Mouse (Mus musculus): ENCODE measurements around the gene Six6. TPM values are rescaled to one million over a fixed set of nuclear protein-coding genes. Genes with fewer than 3 reads are reported as not detected.

Six6 gene
- polyA plus RNA-seq, 1 experiment from 2014 or later: 1.6 TPM

- no peaks in the 10 kb centered on the region for H3K36me3 ChIP-seq (replicated peaks)
- no peaks in the 10 kb centered on the region for H3K9me3 ChIP-seq
- peaks cover 21% of the 10 kb centered on the region for H3K4me1 ChIP-seq
- 1% methylated on average over 24 of the region's 24 CpGs for WGBS
- peak overlapping the region; percentile 38 for H3K4me3 ChIP-seq (replicated peaks)
- H3K9ac ChIP-seq: no peak overlapping the region
- H3K27ac ChIP-seq: no peak overlapping the region
- H3K27me3 ChIP-seq: peaks cover 94% of the 10 kb centered on the region
- 0 out of 2 replicates have a peak, but pooled peaks have one; percentile 12 for ATAC-seq (ENCODE audit: low FRiP score)
- H3K4me2 ChIP-seq: peak overlapping the region; percentile 61
Observed at GRCm38 (mm10) chr12:72944411-72945225, 4.9 kb downstream of the Six6 start.

DNA sequence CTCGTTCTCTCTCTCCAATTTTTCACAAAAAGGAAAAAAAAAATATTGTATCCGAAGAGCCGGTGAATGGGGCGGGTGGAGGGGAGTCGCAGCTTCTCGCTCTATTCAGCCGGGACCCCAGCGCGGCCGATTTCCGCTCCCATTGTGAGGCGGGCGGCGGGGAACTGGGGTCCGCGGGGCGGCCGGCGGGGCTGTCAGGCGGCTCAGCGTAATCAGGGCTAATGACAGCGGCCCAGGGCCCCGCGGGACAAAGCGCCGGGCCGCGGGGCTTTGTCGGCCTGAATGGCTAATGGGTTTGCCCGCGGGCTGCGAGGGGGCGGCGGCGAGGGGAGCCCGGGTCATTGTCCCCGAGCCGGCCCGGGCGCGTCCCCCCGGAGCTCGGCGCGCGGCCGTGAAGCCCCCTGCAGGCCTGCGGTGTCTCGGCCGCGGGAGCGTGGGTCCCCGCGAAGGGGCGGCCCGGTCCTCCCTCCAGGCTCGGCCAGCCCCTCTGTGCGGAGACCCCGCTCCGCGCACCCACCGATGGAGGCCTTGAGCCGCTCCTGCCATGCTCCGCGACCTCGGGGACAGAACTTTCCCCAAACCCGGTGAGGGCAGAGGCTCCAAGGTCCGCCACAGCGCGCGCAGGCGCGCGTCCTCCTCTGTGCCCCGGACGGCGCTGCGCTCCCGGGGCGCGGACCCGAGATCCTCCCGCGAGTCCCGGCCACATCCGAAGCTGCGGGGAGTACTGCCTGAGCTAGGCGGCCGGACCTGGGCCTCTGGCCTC is 5.8 kb downstream of the Six6 start:
- peak overlapping the region; percentile 8 for H3K9ac ChIP-seq
- H3K36me3 ChIP-seq (replicated peaks): no peaks in the 10 kb centered on the region
- no peak overlapping the region for H3K27ac ChIP-seq
- peaks cover 15% of the 10 kb centered on the region for H3K4me1 ChIP-seq
- peaks cover 94% of the 10 kb centered on the region for H3K27me3 ChIP-seq
- 0% methylated on average over 86 of the region's 89 CpGs for WGBS
- peak; percentile 80 for ATAC-seq (ENCODE audit: low FRiP score)
- peak overlapping the region; percentile 61 for H3K4me2 ChIP-seq
- no peaks in the 10 kb centered on the region for H3K9me3 ChIP-seq
- peak overlapping the region; percentile 38 for H3K4me3 ChIP-seq (replicated peaks)

DNA sequence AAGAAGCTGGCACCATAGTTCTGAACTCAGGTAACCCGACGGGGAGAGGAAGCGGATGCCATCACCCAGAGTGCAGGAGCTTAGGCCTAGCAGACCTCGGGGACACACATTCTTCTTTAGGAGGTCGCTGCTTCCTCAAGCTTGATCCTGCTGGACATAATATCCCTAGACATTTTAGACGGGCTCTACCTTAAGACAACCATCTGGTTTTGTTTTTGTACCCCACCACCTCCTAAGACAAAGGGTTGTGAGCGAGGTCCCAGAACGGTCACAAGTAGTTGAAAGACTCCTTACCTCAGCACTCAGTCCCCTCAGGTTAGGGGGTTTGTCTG is 6.3 kb downstream of the Six6 start:
- WGBS: under 1% methylated on average over 8 of the region's 8 CpGs

GRCm38 (mm10) chr12:72946805-72947204 is 7.1 kb downstream of the Six6 start:
- H3K27me3 ChIP-seq: peaks cover 89% of the 10 kb centered on the region
- H3K4me3 ChIP-seq (replicated peaks): no peak overlapping the region
- H3K4me1 ChIP-seq: peaks cover 15% of the 10 kb centered on the region
- no peak overlapping the region for H3K4me2 ChIP-seq
- no peak for ATAC-seq (ENCODE audit: low FRiP score)
- no peaks in the 10 kb centered on the region for H3K36me3 ChIP-seq (replicated peaks)
- H3K9ac ChIP-seq: no peak overlapping the region
- no peaks in the 10 kb centered on the region for H3K9me3 ChIP-seq
- H3K27ac ChIP-seq: no peak overlapping the region

More for the DNA sequence above, 6.3 kb downstream of the Six6 start:
- H3K9me3 ChIP-seq: no peaks in the 10 kb centered on the region
- H3K4me3 ChIP-seq (replicated peaks): peak overlapping the region; percentile 38
- peak overlapping the region; percentile 61 for H3K4me2 ChIP-seq
- no peak for ATAC-seq (ENCODE audit: low FRiP score)
- peaks cover 91% of the 10 kb centered on the region for H3K27me3 ChIP-seq
- no peaks in the 10 kb centered on the region for H3K36me3 ChIP-seq (replicated peaks)
- H3K4me1 ChIP-seq: peaks cover 15% of the 10 kb centered on the region
- peak overlapping the region; percentile 8; the same call in 1 of the 2 replicates for H3K9ac ChIP-seq
- no peak overlapping the region for H3K27ac ChIP-seq

DNA sequence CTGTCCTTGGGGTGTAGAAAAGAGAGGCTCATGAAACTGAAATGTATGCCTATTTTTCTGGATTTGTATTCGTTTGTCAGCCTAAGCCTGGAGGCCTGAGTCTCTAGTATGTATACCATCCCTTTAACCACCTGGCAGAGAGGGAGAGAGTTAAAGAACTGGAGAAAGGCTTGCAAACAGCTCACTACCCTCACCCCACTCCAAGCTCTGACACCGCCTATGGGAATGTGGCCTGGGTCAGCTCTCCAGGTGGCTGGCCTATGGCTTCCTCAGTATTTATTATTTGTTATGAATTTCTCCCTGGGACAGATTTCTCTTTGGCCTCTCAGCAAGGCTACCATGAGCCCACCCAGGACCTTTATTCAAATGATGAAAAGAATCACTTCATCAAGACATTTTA is 7.6 kb downstream of the Six6 start:
- Histone ChIP-seq H3K4me1 (peaks cover 15% of the 10 kb centered on the region), H3K9me3 (no peaks in the 10 kb centered on the region), H3K4me2 (no peak overlapping the region), H3K9ac (no peak overlapping the region), H3K27ac (no peak overlapping the region), H3K4me3 (replicated peaks) (no peak overlapping the region), H3K36me3 (replicated peaks) (no peaks in the 10 kb centered on the region), H3K27me3 (peaks cover 88% of the 10 kb centered on the region)
- 33% methylated on average over 2 of the region's 2 CpGs for WGBS
- no peak for ATAC-seq (ENCODE audit: low FRiP score)

DNA sequence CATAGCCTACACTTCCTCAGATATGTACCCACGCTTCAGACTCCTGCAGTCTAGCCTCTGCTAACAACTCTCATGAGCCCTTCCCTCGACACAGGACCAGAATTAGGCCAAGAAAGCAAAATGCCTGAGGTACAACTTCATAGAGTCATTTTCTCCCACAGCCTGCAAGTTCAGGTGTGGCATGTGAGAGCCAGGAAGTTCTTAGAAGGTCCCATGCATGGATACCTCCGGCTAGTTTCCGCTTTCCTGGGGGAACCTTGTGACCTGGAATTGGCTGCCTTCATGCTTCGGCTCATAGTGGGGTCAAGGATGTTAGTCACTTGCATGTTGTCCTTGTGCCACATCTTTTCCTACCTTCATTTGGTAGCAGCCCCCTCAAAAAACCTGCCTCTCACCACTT is 13.4 kb downstream of the Six6 start:
- ATAC-seq (ENCODE audit: low FRiP score): no peak
- no peak overlapping the region for H3K9ac ChIP-seq
- no peak overlapping the region for H3K4me2 ChIP-seq
- H3K4me3 ChIP-seq (replicated peaks): no peak overlapping the region
- H3K9me3 ChIP-seq: no peaks in the 10 kb centered on the region
- no peak overlapping the region for H3K27ac ChIP-seq
- H3K36me3 ChIP-seq (replicated peaks): no peaks in the 10 kb centered on the region
- peaks cover 78% of the 10 kb centered on the region for H3K27me3 ChIP-seq
- H3K4me1 ChIP-seq: no peaks in the 10 kb centered on the region
- 83% methylated on average over 5 of the region's 5 CpGs for WGBS

- no peak overlapping the region for H3K9ac ChIP-seq
- H3K27ac ChIP-seq: no peak overlapping the region
- H3K4me2 ChIP-seq: no peak overlapping the region
- WGBS: 86% methylated on average over 5 of the region's 5 CpGs
- no peaks in the 10 kb centered on the region for H3K4me1 ChIP-seq
- no peaks in the 10 kb centered on the region for H3K9me3 ChIP-seq
- H3K27me3 ChIP-seq: peaks cover 80% of the 10 kb centered on the region
- no peaks in the 10 kb centered on the region for H3K36me3 ChIP-seq (replicated peaks)
- ATAC-seq (ENCODE audit: low FRiP score): no peak
- no peak overlapping the region for H3K4me3 ChIP-seq (replicated peaks)
Observed at GRCm38 (mm10) chr12:72953858-72954257, 14.2 kb downstream of the Six6 start.

- Histone ChIP-seq H3K36me3 (replicated peaks) (no peaks in the 10 kb centered on the region), H3K9ac (no peak overlapping the region), H3K4me1 (no peaks in the 10 kb centered on the region), H3K27ac (no peak overlapping the region), H3K4me2 (no peak overlapping the region), H3K27me3 (peaks cover 80% of the 10 kb centered on the region), H3K9me3 (no peaks in the 10 kb centered on the region), H3K4me3 (replicated peaks) (no peak overlapping the region)
- ATAC-seq (ENCODE audit: low FRiP score): no peak
- WGBS: 80% methylated on average over 4 of the region's 4 CpGs
Observed at GRCm38 (mm10) chr12:72954906-72955305, 15.2 kb downstream of the Six6 start.

GRCm38 (mm10) chr12:72957829-72958424 is 18.2 kb downstream of the Six6 start:
- H3K9me3 ChIP-seq: no peaks in the 10 kb centered on the region
- no peaks in the 10 kb centered on the region for H3K4me1 ChIP-seq
- H3K9ac ChIP-seq: no peak overlapping the region
- no peak for ATAC-seq (ENCODE audit: low FRiP score)
- H3K27me3 ChIP-seq: peaks cover 69% of the 10 kb centered on the region
- H3K4me2 ChIP-seq: no peak overlapping the region
- WGBS: 81% methylated on average over 6 of the region's 6 CpGs
- H3K4me3 ChIP-seq (replicated peaks): no peak overlapping the region
- H3K27ac ChIP-seq: no peak overlapping the region
- H3K36me3 ChIP-seq (replicated peaks): no peaks in the 10 kb centered on the region

DNA sequence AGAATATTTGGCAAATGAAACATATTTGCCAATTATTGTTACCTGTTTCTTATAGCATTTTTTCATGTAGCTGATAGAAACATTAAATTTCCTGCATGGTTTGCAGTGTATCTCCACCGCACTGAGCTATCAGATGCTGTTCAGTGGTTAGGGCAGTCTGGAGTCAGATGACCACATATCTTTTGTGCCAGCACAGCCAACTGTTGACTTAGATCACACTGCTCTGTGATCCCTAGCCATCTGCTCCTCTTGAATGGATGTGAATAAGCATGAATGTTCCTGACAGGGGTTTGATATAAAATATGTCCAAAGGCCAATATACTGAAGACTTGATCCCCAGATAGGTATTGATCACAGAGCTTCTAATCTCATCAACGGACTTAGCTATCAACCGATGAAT is 18.8 kb downstream of the Six6 start:
- no peak for ATAC-seq (ENCODE audit: low FRiP score)
- Histone ChIP-seq H3K9me3 (no peaks in the 10 kb centered on the region), H3K36me3 (replicated peaks) (no peaks in the 10 kb centered on the region), H3K9ac (no peak overlapping the region), H3K4me1 (no peaks in the 10 kb centered on the region), H3K4me3 (replicated peaks) (no peak overlapping the region), H3K4me2 (no peak overlapping the region), H3K27ac (no peak overlapping the region), H3K27me3 (peaks cover 63% of the 10 kb centered on the region)
- WGBS: 92% methylated on average over 3 of the region's 3 CpGs

- H3K4me1 ChIP-seq: no peaks in the 10 kb centered on the region
- H3K27ac ChIP-seq: no peak overlapping the region
- whole genome bisulfite sequencing: 63% methylated on average over 6 of the region's 6 CpGs
- no peak for ATAC-seq (ENCODE audit: low FRiP score)
- H3K4me2 ChIP-seq: no peak overlapping the region
- no peak overlapping the region for H3K9ac ChIP-seq
- H3K27me3 ChIP-seq: peaks cover 46% of the 10 kb centered on the region
- H3K4me3 ChIP-seq (replicated peaks): no peak overlapping the region
- no peaks in the 10 kb centered on the region for H3K9me3 ChIP-seq
- H3K36me3 ChIP-seq (replicated peaks): no peaks in the 10 kb centered on the region
Observed at GRCm38 (mm10) chr12:72962761-72963160, 23.1 kb downstream of the Six6 start.

DNA sequence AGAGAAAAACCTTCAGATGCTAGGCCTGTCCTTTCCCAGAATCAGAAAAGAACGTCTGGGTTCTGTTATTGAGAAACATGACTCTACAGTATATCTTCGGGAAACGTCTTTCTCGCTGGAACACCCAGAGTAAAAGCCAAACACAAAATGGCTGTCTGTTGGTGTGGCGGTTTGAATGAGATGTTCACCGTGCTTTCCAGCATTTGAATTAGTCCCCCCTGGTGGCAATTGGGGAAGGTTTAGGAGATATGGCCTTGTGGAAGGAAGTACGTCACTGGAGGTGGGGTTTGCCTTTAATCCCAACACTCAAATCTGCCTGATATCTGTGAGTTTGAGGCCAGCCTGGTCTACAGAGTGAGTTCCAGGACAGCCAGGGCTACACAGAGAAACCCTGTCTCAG is 27.8 kb downstream of the Six6 start:
- WGBS: 85% methylated on average over 7 of the region's 7 CpGs
- no peaks in the 10 kb centered on the region for H3K36me3 ChIP-seq (replicated peaks)
- no peak overlapping the region for H3K27ac ChIP-seq
- peaks cover 50% of the 10 kb centered on the region for H3K27me3 ChIP-seq
- H3K9ac ChIP-seq: no peak overlapping the region
- no peak overlapping the region for H3K4me2 ChIP-seq
- H3K4me1 ChIP-seq: no peaks in the 10 kb centered on the region
- H3K9me3 ChIP-seq: no peaks in the 10 kb centered on the region
- H3K4me3 ChIP-seq (replicated peaks): no peak overlapping the region
- ATAC-seq (ENCODE audit: low FRiP score): no peak

All from forebrain, embryonic 12.5 days (tissue).